Comparison of ENCODE assay signal across 26 mouse cellular contexts in genomic region chr2:65828699-65829098, GRCm38 (mm10). TPM values are rescaled to one million over a fixed set of nuclear protein-coding genes. Genes with fewer than 3 reads are reported as not detected.
DNase-seq lines count a peak whose midpoint lies in the region; ATAC-seq lines count a peak whose summit lies in the region.
"Had no signal": no experiment of that assay in that cellular context is flagged by ENCODE, and none has a peak within 500 bp of the region (broad histone marks: within the 10 kb centered on the region; RNA-seq: fewer than 3 reads in every experiment).

No protein-coding gene starts in this region.

- ATAC-seq in liver, embryonic 13.5 days (ENCODE audit: low read depth) = peak; percentile 89
- ATAC-seq in erythroblast, adult 5-6 weeks (replicated peaks; ENCODE audit: low FRiP score, poor library complexity, severe bottlenecking) = peak; percentile 95
- ATAC-seq in erythroid progenitor cell, adult 5-6 weeks (replicated peaks; ENCODE audit: low FRiP score, poor library complexity, severe bottlenecking) = peak; percentile 89
- peak; percentile 80 for ATAC-seq in liver, embryonic 16.5 days (ENCODE audit: low read depth)
- ATAC-seq: activated CD4-positive, CD25-positive, alpha-beta regulatory T cell, adult 4 months; forebrain, embryonic 14.5 days; forebrain, embryonic 16.5 days had no signal

- WGBS in liver, embryonic 13.5 days (ENCODE audit: insufficient replicate concordance) = 88% methylated on average over 1 of the region's 1 CpGs
- 66% methylated on average over 1 of the region's 1 CpGs for WGBS in liver, embryonic 16.5 days (ENCODE audit: insufficient replicate concordance)
- WGBS in hindbrain, embryonic 10.5 days = 93% methylated on average over 1 of the region's 1 CpGs

- H3K4me2 ChIP-seq in liver, embryonic 13.5 days = no peak overlapping the region
- H3K4me2 ChIP-seq in liver, embryonic 16.5 days (ENCODE audit: low read depth, low read length) = no peak overlapping the region
- H3K4me2 ChIP-seq: embryonic facial prominence, embryonic 13.5 days; embryonic facial prominence, embryonic 15.5 days; forebrain, embryonic 12.5 days had no signal

- no peak overlapping the region for H3K4me3 ChIP-seq in liver, embryonic 13.5 days (replicated peaks)
- no peak overlapping the region for H3K4me3 ChIP-seq in liver, embryonic 16.5 days (ENCODE audit: low read depth, low read length)
- H3K4me3 ChIP-seq in hindbrain, embryonic 10.5 days = no peak overlapping the region
- H3K4me3 ChIP-seq: embryonic facial prominence, embryonic 13.5 days; embryonic facial prominence, embryonic 15.5 days; forebrain, embryonic 10.5 days; forebrain, embryonic 12.5 days had no signal

- H3K9me3 ChIP-seq in liver, embryonic 13.5 days (replicated peaks) = no peaks in the 10 kb centered on the region
- H3K9me3 ChIP-seq in liver, embryonic 16.5 days (replicated peaks; ENCODE audit: control insufficient read depth, low read length) = no peaks in the 10 kb centered on the region
- no peaks in the 10 kb centered on the region for H3K9me3 ChIP-seq in hindbrain, embryonic 10.5 days
- H3K9me3 ChIP-seq: embryonic facial prominence, embryonic 13.5 days; embryonic facial prominence, embryonic 15.5 days; forebrain, embryonic 10.5 days; forebrain, embryonic 12.5 days had no signal

- DNase-seq in liver, embryonic 13.5 days = no peak
- DNase-seq in liver = no peak
- no peak for DNase-seq in adrenal gland, adult 2 months
- DNase-seq in hindbrain, embryonic 10.5 days (ENCODE audit: low spot score) = no peak
- DNase-seq: adrenal gland, postnatal 10 days; adrenal gland, postnatal 25 days; cerebellum, adult 11 months; cerebellum, adult 18-20 months; cerebellum, adult 8-10 months; cerebellum, adult 9-11 months; cerebellum, postnatal 14 days; cerebellum, postnatal 36 days; embryo, embryonic 11 days had no signal

- no peak overlapping the region for H3K9ac ChIP-seq in liver, embryonic 13.5 days
- no peak overlapping the region for H3K9ac ChIP-seq in liver, embryonic 16.5 days (ENCODE audit: low read depth, low read length)
- H3K9ac ChIP-seq: embryonic facial prominence, embryonic 13.5 days; embryonic facial prominence, embryonic 15.5 days; forebrain, embryonic 12.5 days had no signal

- H3K36me3 ChIP-seq in liver, embryonic 13.5 days = no peaks in the 10 kb centered on the region
- H3K36me3 ChIP-seq in liver, embryonic 16.5 days (ENCODE audit: control insufficient read depth, insufficient read depth) = no peaks in the 10 kb centered on the region
- H3K36me3 ChIP-seq in hindbrain, embryonic 10.5 days = no peaks in the 10 kb centered on the region
- H3K36me3 ChIP-seq: embryonic facial prominence, embryonic 13.5 days; embryonic facial prominence, embryonic 15.5 days; forebrain, embryonic 10.5 days; forebrain, embryonic 12.5 days had no signal

- H3K27ac ChIP-seq in liver, embryonic 13.5 days = no peak overlapping the region
- no peak overlapping the region for H3K27ac ChIP-seq in liver, embryonic 16.5 days (ENCODE audit: low read length)
- no peak overlapping the region for H3K27ac ChIP-seq in hindbrain, embryonic 10.5 days
- H3K27ac ChIP-seq: embryonic facial prominence, embryonic 13.5 days; embryonic facial prominence, embryonic 15.5 days; forebrain, embryonic 10.5 days; forebrain, embryonic 12.5 days had no signal

- peaks cover 13% of the 10 kb centered on the region for H3K4me1 ChIP-seq in liver, embryonic 13.5 days (replicated peaks)
- no peaks in the 10 kb centered on the region; the same call in 1 of the 2 replicates for H3K4me1 ChIP-seq in liver, embryonic 16.5 days (ENCODE audit: control insufficient read depth, low read depth, low read length)
- no peaks in the 10 kb centered on the region for H3K4me1 ChIP-seq in hindbrain, embryonic 10.5 days (replicated peaks)
- H3K4me1 ChIP-seq: embryonic facial prominence, embryonic 13.5 days; embryonic facial prominence, embryonic 15.5 days; forebrain, embryonic 10.5 days; forebrain, embryonic 12.5 days had no signal

- no peaks in the 10 kb centered on the region for H3K27me3 ChIP-seq in liver, embryonic 13.5 days
- no peaks in the 10 kb centered on the region for H3K27me3 ChIP-seq in liver, embryonic 16.5 days (ENCODE audit: control insufficient read depth, insufficient read depth, low read depth, low read length)
- H3K27me3 ChIP-seq in hindbrain, embryonic 10.5 days (ENCODE audit: insufficient read depth, poor library complexity, severe bottlenecking) = no peaks in the 10 kb centered on the region
- H3K27me3 ChIP-seq: embryonic facial prominence, embryonic 13.5 days; embryonic facial prominence, embryonic 15.5 days; forebrain, embryonic 12.5 days had no signal

RNA-seq across cellular contexts. Expression of gene Csrnp3, which starts 16.9 kb away (rescaled TPM):
- polyA plus RNA-seq in liver, embryonic 13.5 days (2015; fragmentation: Nextera tagmentation; extraction: Ambion mirVana) = 0.21 and 0.36 TPM in 2 replicates
- total RNA-seq in erythroblast, adult 5-6 weeks (2015; ENCODE audit: low replicate concordance) = not detected in 2 replicates
- total RNA-seq in erythroblast, adult 5-6 weeks (2017; ENCODE audit: low replicate concordance) = 0.14 TPM in 1 of 2 replicates, not detected in the other
- total RNA-seq in erythroid progenitor cell, adult 5-6 weeks (2015; ENCODE audit: low replicate concordance) = not detected in 2 replicates
- total RNA-seq in erythroid progenitor cell, adult 5-6 weeks (2017; ENCODE audit: low replicate concordance) = not detected in 2 replicates
- polyA plus RNA-seq in liver, embryonic 16.5 days (2015; fragmentation: Nextera tagmentation; extraction: Ambion mirVana) = 0.04 TPM in 1 of 2 replicates, not detected in the other
- total RNA-seq in adrenal gland, adult 2 months (2021) = 1 to 10 TPM in 1 of 2 experiments, under 1 TPM in 1; 0.17 to 1.0 TPM
- polyA plus RNA-seq in adrenal gland, adult 2 months (2012; rRNA removed) = 0.12 TPM in 2 replicates
- polyA plus RNA-seq in hindbrain, embryonic 10.5 days (2016; fragmentation: Nextera tagmentation; extraction: Ambion mirVana) = 9.8 and 12.3 TPM in 2 replicates
- total RNA-seq: common myeloid progenitor, adult 5-6 weeks; MEL had no signal
- polyA plus RNA-seq: C2C12 had no signal
